Mouse (Mus musculus) mature B cell (primary cell): ENCODE results near the gene 2210016F16Rik.
"Not testable (repeated sequence)": the region's sequence is repeated elsewhere in the genome, so short reads cannot be mapped to it uniquely, and the experiment has no call there.

Source experiments
- in situ Hi-C: fragments of 300-500 bp; cut with MboI; formaldehyde crosslinking; loops from 2 replicates; pipeline ENCODE4 v1.14.3; 2019

Gene 2210016F16Rik

DNA sequence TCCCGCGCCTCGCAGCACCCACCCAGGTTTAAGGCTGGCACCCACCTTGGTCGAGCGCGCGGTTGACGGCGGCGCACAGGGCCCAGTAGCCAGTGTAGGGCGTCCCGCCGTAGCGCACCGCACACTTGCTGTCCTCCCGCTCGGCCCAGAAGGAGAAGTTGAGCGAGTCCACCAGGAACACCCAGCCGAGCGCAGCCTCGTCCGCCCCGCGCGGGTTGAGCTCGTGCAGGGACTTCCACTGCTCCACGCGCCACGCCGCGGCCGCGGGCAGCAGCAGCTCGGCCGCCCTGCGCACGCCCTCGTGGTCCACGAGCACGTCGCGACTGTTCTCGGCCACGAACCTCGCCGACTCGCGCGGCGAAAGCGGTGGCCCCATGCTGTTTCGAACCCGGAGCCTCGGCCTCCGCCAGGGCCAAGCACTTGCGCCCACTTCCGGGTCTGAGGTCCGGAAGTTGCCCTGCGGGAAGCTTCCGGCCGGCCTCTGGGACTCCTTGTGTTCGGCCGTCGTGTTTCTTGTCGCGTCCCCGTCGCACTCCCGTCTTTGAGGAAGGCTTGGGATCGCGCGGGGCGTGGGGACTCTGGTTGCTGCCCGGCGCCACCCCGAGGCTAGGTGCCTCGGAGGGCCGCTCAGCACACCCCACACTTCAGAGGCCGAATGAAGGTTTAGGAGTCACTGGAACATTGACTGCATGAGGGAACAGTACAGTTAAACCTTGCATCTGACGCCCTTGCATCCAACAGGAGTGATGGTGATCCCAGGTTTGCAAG, at the start of gene 2210016F16Rik:
Gene 2210016F16Rik (minus strand): TSS at position 447 of the 768 bp plus-strand sequence.
- in situ Hi-C loops: loop anchor here (10.0 kb wide), 1 partner anchor 110 kb away; the partner anchor contains the start of gene Gkap1

DNA sequence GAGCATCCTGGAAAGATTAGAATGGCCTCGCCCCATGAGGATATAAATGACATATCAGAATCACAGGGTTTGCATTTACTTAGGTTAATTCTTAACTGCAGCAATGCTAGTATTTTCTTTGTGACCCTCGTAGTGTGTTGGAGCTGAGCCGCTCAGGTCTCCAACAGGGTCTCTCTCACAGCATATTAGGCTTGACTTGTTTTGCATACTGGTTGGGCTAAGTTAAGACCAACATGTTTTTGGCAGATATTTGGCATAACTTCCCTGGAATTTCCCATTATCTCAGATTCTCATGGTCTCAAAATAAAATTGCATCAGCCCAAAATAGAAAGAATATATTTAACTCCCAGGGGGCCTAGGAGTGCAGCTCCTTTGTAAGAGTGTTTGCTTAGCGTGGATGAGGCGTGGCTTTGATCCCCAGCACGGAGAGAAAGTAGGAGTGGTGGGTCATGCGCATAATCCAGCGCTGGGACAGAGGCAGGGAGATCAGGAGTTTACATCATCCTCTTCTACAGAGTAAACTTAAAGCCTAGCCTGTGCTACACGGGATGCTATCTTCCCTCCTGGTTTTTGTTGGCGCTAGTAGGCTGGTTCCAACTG, 38.1 kb upstream of the 2210016F16Rik start:
- in situ Hi-C loops: no loop called here

DNA sequence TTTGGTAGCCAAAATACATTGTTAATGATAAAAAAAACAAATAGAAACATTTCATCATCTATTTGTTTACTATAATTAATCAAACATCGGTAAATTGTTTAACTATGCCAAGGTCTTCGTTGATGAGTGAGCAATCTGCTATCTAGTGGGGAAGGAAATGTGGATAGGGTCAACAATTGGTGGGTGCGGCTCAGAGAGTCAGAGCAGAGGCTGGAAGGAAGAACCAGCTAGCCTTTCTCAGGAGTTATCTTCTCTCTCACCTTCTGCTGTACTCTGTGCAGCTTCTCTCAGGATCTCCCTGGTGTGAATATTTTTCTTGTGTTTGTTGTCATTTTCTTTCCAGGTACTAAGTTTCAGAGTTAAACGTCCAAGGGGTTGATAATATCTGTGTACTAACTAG, 37.2 kb upstream of the 2210016F16Rik start:
- in situ Hi-C loops: no loop called here

- in situ Hi-C loops: no loop called here
These were observed 36.0 kb upstream of the 2210016F16Rik start for GRCm38 (mm10) chr13:58421026-58421425.

DNA sequence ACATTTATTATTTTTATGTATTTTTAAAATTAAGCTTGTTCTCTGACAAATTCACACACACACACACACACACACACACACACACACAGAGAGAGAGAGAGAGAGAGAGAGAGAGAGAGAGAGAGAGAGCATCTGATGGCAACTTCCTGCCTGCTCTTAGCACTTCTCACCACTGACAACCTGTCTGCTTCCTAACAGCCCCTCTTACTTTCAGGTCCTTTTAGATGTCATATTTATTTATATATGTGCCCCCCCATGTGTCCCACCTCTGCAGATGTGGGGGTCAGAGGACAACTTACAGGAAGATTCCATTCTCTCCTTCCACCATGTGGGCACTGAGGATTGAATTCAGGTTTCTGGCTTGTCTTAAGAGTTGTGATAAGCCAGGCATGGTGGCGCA, 34.2 kb upstream of the 2210016F16Rik start:
- in situ Hi-C loops: no loop called here

GRCm38 (mm10) chr13:58418656-58419055, 33.6 kb upstream of the 2210016F16Rik start:
- in situ Hi-C loops: no loop called here

DNA sequence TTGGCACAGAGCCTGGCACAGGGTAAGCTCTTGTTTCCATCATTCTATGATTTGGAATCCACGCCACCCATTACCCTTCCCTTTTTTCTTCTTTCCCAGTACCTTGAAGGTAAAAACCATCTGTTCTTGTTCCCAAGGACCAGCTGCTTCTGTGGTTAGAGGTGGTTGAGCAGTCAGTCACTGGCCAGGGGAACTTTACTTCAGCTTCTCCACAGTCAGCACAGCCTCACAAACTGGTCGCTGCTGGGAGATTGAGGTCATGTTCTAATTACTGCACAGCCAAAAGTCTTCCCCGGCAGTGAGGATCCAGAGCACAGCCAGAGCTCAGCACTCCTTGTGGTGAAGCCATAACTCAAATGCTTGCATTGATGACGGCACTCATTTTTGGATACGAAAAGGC, 30.8 kb upstream of the 2210016F16Rik start:
- in situ Hi-C loops: no loop called here

DNA sequence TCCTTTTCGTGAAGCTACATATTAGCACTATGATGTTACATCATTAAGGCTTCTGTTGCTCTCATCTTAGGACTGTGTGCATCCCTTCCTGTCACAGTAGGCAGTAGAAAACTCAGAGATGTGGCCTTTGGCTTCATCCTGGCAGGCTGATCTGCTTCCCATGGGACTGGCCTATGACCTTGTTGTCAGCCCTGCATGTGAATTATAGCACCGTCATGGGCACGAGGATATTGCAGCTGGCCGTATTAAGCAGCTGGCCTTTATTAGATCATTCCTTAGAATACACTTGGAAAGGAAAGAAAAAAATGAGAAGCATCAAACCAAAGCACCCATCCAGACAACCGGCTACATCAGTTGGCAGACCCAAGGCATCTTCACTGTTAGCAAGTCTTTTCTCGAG, 30.3 kb upstream of the 2210016F16Rik start:
- in situ Hi-C loops: no loop called here

DNA sequence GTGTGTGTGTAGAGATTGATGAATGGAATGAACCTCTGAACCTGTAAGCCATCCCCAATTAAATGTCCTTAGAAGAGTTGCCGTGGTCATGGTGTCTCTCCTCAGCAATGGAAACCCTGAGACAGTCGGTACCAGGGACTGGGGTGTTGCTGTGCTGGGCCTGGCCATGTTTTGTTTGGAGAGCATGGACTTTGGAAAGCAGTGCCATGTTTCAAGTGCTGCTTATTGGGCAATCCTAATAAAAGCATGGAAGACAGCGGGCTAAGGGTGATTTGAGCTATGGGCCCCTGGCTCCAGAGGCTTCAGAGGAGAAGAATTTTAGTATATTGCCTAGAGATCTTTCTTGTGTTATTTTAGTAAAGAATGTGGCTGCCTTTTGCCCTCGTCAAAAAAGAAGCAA, 26.0 kb upstream of the 2210016F16Rik start:
- in situ Hi-C loops: no loop called here

DNA sequence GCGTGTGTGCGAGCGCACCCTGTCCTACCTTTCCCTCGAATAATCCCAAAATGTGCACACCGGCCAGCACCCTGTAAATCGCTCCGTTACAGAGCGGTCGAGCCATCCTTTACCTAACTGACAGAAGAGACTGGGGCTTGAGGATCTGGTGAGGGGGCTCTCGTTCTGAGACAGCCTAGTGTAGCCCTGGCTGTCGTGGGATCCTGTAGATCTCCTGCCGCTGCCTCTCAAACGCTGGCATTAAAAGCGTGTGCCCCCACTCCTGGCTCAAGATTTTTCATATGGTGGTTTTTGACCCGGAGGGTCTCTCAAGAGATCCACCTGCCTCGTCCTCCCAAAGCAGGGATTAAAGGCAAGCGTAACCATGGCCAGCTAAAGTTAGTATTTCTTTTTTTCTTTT, 18.2 kb upstream of the 2210016F16Rik start, which contains the start of gene Hnrnpk:
Gene Hnrnpk (minus strand): TSS at position 101 of the 400 bp plus-strand sequence.
- in situ Hi-C loops: not testable (repeated sequence)

DNA sequence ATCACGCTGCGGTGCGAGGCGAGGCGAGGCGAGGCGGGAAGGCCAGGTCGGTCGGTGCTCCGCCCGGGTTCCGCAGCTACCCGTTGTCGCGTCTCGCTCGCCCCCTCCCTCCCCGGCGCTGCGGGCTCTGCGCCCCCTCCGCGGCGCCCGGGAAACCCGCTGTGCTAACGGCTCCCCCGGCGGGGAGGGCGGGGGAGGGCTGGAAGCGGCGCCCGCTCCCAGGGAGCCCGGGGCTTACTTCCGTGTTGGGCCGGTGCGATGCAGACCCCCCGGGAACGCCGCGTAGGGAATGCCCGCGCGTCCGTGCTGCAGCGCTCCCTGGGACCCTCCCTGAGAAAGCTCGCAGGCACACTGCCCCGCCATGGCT, 17.7 kb upstream of the 2210016F16Rik start:
- in situ Hi-C loops: no loop called here

GRCm38 (mm10) chr13:58402003-58402743, 17.1 kb upstream of the 2210016F16Rik start, which contains the start of gene Rmi1:
Gene Rmi1 (plus strand): TSS chr13:58402248.
- in situ Hi-C loops: no loop called here

DNA sequence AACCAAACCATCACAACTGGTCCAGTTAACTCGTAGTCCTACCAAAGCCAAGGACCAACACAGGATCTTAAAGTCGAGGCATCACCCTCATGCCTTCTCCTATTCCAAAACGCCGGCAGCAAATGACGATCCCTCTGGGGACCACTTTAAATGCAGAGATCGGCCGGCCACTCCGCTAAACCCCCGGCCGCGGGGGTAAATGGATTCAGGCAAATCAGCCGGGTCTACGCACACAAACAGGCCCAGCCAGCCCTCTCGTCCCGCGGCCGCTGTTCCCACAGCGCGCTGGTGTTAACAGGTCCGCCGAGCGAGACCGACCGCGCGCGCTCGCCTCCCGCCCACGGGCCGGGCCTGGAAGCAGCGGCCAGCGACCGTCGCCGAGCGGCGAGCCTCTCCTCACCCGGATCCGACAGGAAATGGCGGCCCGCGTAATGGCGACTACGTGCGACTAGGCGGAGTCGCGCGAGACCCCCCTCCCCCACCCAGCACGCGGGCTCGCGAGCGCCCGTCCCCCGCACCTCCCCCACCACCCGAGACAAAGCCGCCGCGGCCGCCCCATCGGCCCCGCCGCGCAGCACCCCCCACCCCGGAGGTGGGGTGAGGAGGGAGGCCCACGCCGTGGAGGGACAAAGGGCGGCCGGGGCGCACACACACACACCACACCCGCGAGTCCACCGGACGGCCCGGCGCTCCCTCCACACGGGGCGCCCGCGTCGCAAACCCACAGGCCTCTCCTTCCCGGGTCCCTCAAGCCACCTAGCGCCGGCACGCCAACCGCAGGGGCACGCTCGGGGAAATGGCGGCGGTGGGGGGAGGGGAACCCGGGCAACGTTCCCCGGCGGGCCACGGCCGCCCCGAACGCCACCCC, 16.3 kb upstream of the 2210016F16Rik start:
- in situ Hi-C loops: no loop called here

- in situ Hi-C loops: no loop called here
These were observed 15.6 kb upstream of the 2210016F16Rik start for GRCm38 (mm10) chr13:58400576-58400975.

DNA sequence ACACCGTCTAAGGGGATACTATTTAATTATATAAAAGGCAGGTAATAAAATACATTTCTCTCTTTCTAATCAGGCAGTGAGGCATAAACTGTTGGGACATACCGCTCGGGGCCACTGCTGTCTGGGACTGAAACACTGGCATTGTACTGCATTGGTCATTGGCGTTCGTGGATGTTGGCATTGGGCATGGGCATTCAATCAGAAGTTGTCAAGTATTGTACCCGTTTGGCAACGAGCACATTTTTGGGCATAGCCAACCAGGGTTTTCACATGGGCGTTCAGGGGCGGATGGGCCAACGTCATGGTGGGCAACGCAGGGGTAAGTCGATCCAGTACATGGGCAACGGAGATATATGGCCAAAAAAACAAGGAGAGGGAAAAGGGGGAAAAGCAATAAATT, 12.6 kb upstream of the 2210016F16Rik start:
- in situ Hi-C loops: no loop called here

DNA sequence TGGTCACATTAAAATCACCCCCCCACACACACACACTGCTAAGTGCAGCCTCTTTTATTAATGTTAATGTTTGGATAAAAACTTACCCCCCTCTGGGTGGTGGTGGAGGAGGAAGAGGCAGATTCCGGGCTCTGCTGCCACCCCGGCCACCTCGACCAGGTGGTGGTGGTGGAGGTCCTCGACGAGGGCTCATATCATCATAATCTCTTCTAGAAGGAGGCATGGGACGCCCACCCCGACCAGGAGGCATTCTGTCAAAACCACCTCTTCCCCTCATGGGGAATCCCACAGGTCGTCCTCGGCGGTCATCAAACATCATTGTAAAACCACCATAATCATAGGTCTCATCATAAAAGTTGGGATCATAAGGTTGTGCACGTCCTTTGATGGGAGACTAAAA, 9.4 kb upstream of the 2210016F16Rik start:
- in situ Hi-C loops: not testable (repeated sequence)

DNA sequence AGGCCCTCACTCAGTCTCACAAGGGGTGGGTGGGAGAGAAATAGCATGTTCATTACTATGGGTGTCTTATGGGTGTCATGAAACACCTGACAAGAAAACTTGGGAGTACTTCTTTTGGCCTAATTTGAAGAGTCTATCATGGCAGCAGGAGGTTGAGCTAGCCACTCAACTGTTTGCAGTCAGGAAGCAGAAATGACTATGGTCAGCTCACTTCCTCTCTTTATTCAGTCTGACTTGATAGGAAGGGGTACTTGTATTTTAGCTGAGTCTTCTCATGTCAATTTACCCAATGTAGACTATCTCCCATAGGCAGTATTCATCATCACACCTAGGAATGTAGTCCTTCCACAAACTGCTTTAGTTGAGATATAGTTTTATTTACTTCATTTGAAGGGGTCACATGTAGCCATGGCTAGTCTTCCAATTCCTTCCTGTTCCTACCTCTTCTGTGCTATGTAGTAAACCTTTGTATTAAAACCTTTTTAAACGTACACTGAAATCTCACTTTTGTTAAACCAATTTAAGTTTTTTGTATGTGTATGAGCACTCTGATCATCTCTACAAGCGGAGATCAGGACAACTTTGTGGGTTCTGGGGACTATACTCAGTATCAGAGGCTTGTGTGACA, 4.4 kb upstream of the 2210016F16Rik start:
- in situ Hi-C loops: loop anchor here (10.0 kb wide), 1 partner anchor 115 kb away; the partner anchor contains the start of gene Gkap1

- in situ Hi-C loops: loop anchor here (10.0 kb wide), 1 partner anchor 114 kb away; the partner anchor contains the start of gene Gkap1
These were observed 3.4 kb upstream of the 2210016F16Rik start for GRCm38 (mm10) chr13:58388379-58388778.

GRCm38 (mm10) chr13:58387948-58388347, 2.9 kb upstream of the 2210016F16Rik start:
- in situ Hi-C loops: loop anchor here (10.0 kb wide), 1 partner anchor 113 kb away; the partner anchor contains the start of gene Gkap1

DNA sequence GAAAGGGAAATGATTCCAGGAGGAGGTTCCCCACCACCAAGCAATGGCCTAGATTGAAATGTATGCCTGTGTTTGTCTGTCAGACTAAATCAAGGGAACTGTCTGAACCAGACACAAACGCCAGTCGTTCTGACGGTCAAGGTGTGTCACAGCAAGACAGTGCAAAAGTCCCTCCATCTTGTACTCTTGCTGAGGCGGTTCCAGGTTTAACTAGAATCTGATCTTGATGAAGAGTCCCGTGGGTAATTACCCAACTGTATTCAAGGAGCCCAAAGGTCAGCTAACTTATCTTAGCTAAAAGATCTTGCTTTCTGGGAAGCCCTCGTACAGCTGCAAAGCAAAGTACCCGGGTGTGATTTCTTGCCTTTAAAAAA, 509 bp upstream of the 2210016F16Rik start:
- in situ Hi-C loops: loop anchor here (10.0 kb wide), 1 partner anchor 111 kb away; the partner anchor contains the start of gene Gkap1

DNA sequence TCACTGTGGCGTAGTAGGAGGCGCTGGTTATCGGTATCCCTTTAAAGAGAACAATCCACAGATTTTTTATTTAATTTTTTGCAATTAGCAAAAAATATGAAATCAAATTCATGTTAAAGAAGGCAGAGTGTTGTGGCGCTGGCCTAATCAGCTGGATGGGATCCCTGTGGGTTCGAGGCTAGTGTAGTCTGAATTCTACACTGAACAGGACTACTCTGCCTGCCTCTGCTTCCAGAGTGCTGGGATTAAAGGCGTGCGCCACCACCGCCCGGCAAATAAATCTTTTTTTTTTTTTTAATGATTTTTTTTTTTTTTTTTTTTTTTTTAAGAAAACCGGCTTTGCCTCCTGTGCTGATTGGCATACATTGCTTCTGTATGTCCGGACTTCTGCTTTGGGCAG, 654 bp downstream of the 2210016F16Rik start:
- in situ Hi-C loops: loop anchor here (10.0 kb wide), 1 partner anchor 110 kb away; the partner anchor contains the start of gene Gkap1
